ENCODE assay signal across 8 mouse cellular contexts in genomic region chr17:86329273-86330075, GRCm38 (mm10).
A peak's percentile ranks its signal among the peaks of the same experiment; 100 is the strongest.
DNase-seq lines count a peak whose midpoint lies in the region; ATAC-seq lines count a peak whose summit lies in the region.

No protein-coding gene starts in this region.

- no peaks in the 10 kb centered on the region for H3K27me3 ChIP-seq in kidney, embryonic 16.5 days (ENCODE audit: insufficient read depth, low read length)
- H3K27me3 ChIP-seq in embryonic facial prominence, embryonic 14.5 days (replicated peaks; ENCODE audit: control insufficient read depth, insufficient read depth, low read length): no peaks in the 10 kb centered on the region
- no peaks in the 10 kb centered on the region for H3K27me3 ChIP-seq in limb, embryonic 10.5 days (ENCODE audit: low read depth, poor library complexity, severe bottlenecking)
- H3K27me3 ChIP-seq in neural tube, embryonic 15.5 days (replicated peaks): no peaks in the 10 kb centered on the region

- no peaks in the 10 kb centered on the region for H3K9me3 ChIP-seq in kidney, embryonic 16.5 days (ENCODE audit: low read length)
- H3K9me3 ChIP-seq in embryonic facial prominence, embryonic 14.5 days (ENCODE audit: control insufficient read depth, low read length): no peaks in the 10 kb centered on the region
- no peaks in the 10 kb centered on the region for H3K9me3 ChIP-seq in limb, embryonic 10.5 days (replicated peaks)
- no peaks in the 10 kb centered on the region for H3K9me3 ChIP-seq in neural tube, embryonic 15.5 days (replicated peaks)

- peak; percentile 43 for ATAC-seq in kidney, embryonic 16.5 days (ENCODE audit: low FRiP score, low TSS enrichment)
- peak; percentile 17; the same call in 1 of the 2 replicates for ATAC-seq in embryonic facial prominence, embryonic 14.5 days (ENCODE audit: low read depth)
- ATAC-seq in neural tube, embryonic 15.5 days (ENCODE audit: low FRiP score): peak; percentile 45; the same call in 1 of the 2 replicates

- intact Hi-C loops in gastrocnemius, postnatal 14 days (cut with DNase I; ENCODE audit: low total_unique reads): no loop called here

- H3K36me3 ChIP-seq in kidney, embryonic 16.5 days (ENCODE audit: insufficient read depth, low read length): no peaks in the 10 kb centered on the region
- no peaks in the 10 kb centered on the region for H3K36me3 ChIP-seq in embryonic facial prominence, embryonic 14.5 days (ENCODE audit: control insufficient read depth, insufficient read depth, low read length)
- H3K36me3 ChIP-seq in limb, embryonic 10.5 days: no peaks in the 10 kb centered on the region
- H3K36me3 ChIP-seq in neural tube, embryonic 15.5 days: no peaks in the 10 kb centered on the region

- H3K4me3 ChIP-seq in kidney, embryonic 16.5 days (ENCODE audit: low read length): no peak overlapping the region; the same call in 1 of the 2 replicates
- no peak overlapping the region for H3K4me3 ChIP-seq in embryonic facial prominence, embryonic 14.5 days (ENCODE audit: low read depth, low read length)
- H3K4me3 ChIP-seq in limb, embryonic 10.5 days: peak overlapping the region; percentile 7
- H3K4me3 ChIP-seq in neural tube, embryonic 15.5 days (replicated peaks): no peak overlapping the region

- peak overlapping the region; percentile 43 for H3K4me2 ChIP-seq in kidney, embryonic 16.5 days (replicated peaks; ENCODE audit: low read depth, low read length)
- H3K4me2 ChIP-seq in embryonic facial prominence, embryonic 14.5 days (ENCODE audit: low read depth, low read length): peak overlapping the region; percentile 41
- peak overlapping the region; percentile 15; the same call in 1 of the 2 replicates for H3K4me2 ChIP-seq in neural tube, embryonic 15.5 days

- peaks cover 49% of the 10 kb centered on the region for H3K4me1 ChIP-seq in kidney, embryonic 16.5 days (ENCODE audit: insufficient read depth, low read length)
- H3K4me1 ChIP-seq in embryonic facial prominence, embryonic 14.5 days (ENCODE audit: control insufficient read depth, insufficient read depth, low read length): peaks cover 37% of the 10 kb centered on the region
- peaks cover 48% of the 10 kb centered on the region for H3K4me1 ChIP-seq in limb, embryonic 10.5 days
- H3K4me1 ChIP-seq in neural tube, embryonic 15.5 days: peaks cover 51% of the 10 kb centered on the region

- H3K9ac ChIP-seq in kidney, embryonic 16.5 days (replicated peaks; ENCODE audit: low read length): peak overlapping the region; percentile 31
- H3K9ac ChIP-seq in embryonic facial prominence, embryonic 14.5 days (ENCODE audit: low read depth, low read length): peak overlapping the region; percentile 32
- no peak overlapping the region for H3K9ac ChIP-seq in neural tube, embryonic 15.5 days (replicated peaks)

- DNase-seq in kidney, adult 9 months: no peak
- DNase-seq in embryonic facial prominence, embryonic 14.5 days (ENCODE audit: low spot score): peak; percentile 74
- peak; percentile 46 for DNase-seq in limb, embryonic 10.5 days (ENCODE audit: low spot score)
- no peak for DNase-seq in gastrocnemius, postnatal 14 days
- no peak for DNase-seq in spleen, postnatal 10 days (ENCODE audit: low spot score in 2 of 2)
- no peak for DNase-seq in ovary, postnatal 36 days (ENCODE audit: low spot score)

- 13% methylated on average over 16 of the region's 16 CpGs for WGBS in kidney, embryonic 16.5 days
- 16% methylated on average over 16 of the region's 16 CpGs for WGBS in embryonic facial prominence, embryonic 14.5 days
- WGBS in limb, embryonic 10.5 days: 23% methylated on average over 16 of the region's 16 CpGs
- WGBS in neural tube, embryonic 15.5 days: 36% methylated on average over 16 of the region's 16 CpGs

- peak overlapping the region; percentile 65 for H3K27ac ChIP-seq in kidney, embryonic 16.5 days (ENCODE audit: low read length)
- H3K27ac ChIP-seq in embryonic facial prominence, embryonic 14.5 days (replicated peaks; ENCODE audit: low read depth, low read length): peak overlapping the region; percentile 12; the same call in 1 of the 2 replicates
- H3K27ac ChIP-seq in limb, embryonic 10.5 days: peak overlapping the region; percentile 75
- peak overlapping the region; percentile 72 for H3K27ac ChIP-seq in neural tube, embryonic 15.5 days (replicated peaks)

Comparison
In these comparisons a context has a peak if more than half of its experiments do, and no peak if none do; other contexts are left out.
1. H3K27ac ChIP-seq: peak in every context shown above with its lines; median percentile 75 in limb, embryonic 10.5 days; 72 in neural tube, embryonic 15.5 days; 65 in kidney, embryonic 16.5 days; 12 in embryonic facial prominence, embryonic 14.5 days.
2. DNase-seq: peak in embryonic facial prominence, embryonic 14.5 days (single experiment) and limb, embryonic 10.5 days (single experiment); none in kidney, adult 9 months (single experiment), gastrocnemius, postnatal 14 days (single experiment), spleen, postnatal 10 days (0 of 2) and ovary, postnatal 36 days (single experiment).
3. Peak in every context shown above with its lines, with median percentiles within 50 percentile points of each other: ATAC-seq and H3K4me2 ChIP-seq.